Mouse (Mus musculus) thymus, adult 2 months (tissue): Measurements from ENCODE around the gene Terb1. TPM values are rescaled to one million over a fixed set of nuclear protein-coding genes. Genes with fewer than 3 reads are reported as not detected.

Source experiments
- DNase-seq: peaks from one replicate; pipeline ENCODE4 v3.0.0; 2021
- H3K27ac ChIP-seq: fragments of 200-500 bp; 2 replicates; pipeline ENCODE4 v1.5.1; 2012; ENCODE audit warnings: low read length, control low read depth; ENCODE audit not compliant: control insufficient read depth, insufficient read depth
- H3K27me3 ChIP-seq: fragments of 200-500 bp; 2 replicates; pipeline ENCODE4 v1.6.1; 2012; ENCODE audit warnings: mild to moderate bottlenecking, low read length, moderate library complexity, mixed read lengths; ENCODE audit not compliant: control insufficient read depth, insufficient read depth
- H3K36me3 ChIP-seq: fragments of 200-500 bp; 2 replicates; pipeline ENCODE4 v1.6.1; 2012; ENCODE audit warnings: mild to moderate bottlenecking, low read length, moderate library complexity; ENCODE audit not compliant: control insufficient read depth, insufficient read depth
- H3K4me1 ChIP-seq: fragments of 200-500 bp; replicated peaks from 2 replicates; pipeline ENCODE4 v1.6.1; 2012; ENCODE audit warnings: low read length; ENCODE audit not compliant: control insufficient read depth, insufficient read depth
- H3K4me3 ChIP-seq: fragments of 200-500 bp; 2 replicates; pipeline ENCODE4 v1.5.1; 2012; ENCODE audit warnings: mild to moderate bottlenecking, low read length, control low read depth, moderate library complexity; ENCODE audit not compliant: control insufficient read depth, insufficient read depth
- CTCF ChIP-seq: fragments of 200-500 bp; IDR thresholded peaks from 2 replicates; pipeline ENCODE4 v1.5.1; 2012; ENCODE audit warnings: mild to moderate bottlenecking, control low read depth, low read length, moderate library complexity, borderline replicate concordance; ENCODE audit not compliant: control insufficient read depth, poor library complexity, insufficient read depth; ENCODE audit errors: extremely low read depth
- POLR2A ChIP-seq: fragments of 200-500 bp; IDR thresholded peaks from 2 replicates; pipeline ENCODE4 v1.6.1; 2012; ENCODE audit warnings: mild to moderate bottlenecking, low read length, control low read depth, moderate library complexity; ENCODE audit not compliant: control insufficient read depth, poor library complexity, insufficient read depth; ENCODE audit errors: extremely low read depth
- WGBS: fragments of 180-500 bp; shearing (Covaris S2); methylation state at CpG from one replicate; pipeline ENCODE4 v1.1.7; 2018; 5-methylcytosine and 5-hydroxymethylcytosine counted together
- polyA plus RNA-seq: library from polyadenylated mRNA; depleted of rRNA; stranded (reverse); fragments of >200 nt; gene quantifications from 2 replicates; pipeline ENCODE4 v1.2.3, GENCODE M21; 2012

The Terb1 gene
- polyA plus RNA-seq, 1 experiment: 0.03 TPM

GRCm38 (mm10) chr8:104434826-104435354 is 74.8 kb downstream of the Terb1 start:
- Histone ChIP-seq H3K36me3 (peaks cover 59% of the 10 kb centered on the region), H3K4me3 (no peak overlapping the region), H3K27me3 (no peaks in the 10 kb centered on the region), H3K27ac (no peak overlapping the region), H3K4me1 (peaks cover 11% of the 10 kb centered on the region; the same call in 1 of the 2 replicates)
- no peak for TF ChIP-seq POLR2A
- no peak for TF ChIP-seq CTCF
- 95% methylated on average over 18 of the region's 18 CpGs for whole genome bisulfite sequencing
- no peak for DNase-seq

GRCm38 (mm10) chr8:104434275-104434674 is 75.4 kb downstream of the Terb1 start:
- DNase-seq: no peak
- Histone ChIP-seq H3K4me1 (peaks cover 11% of the 10 kb centered on the region; the same call in 1 of the 2 replicates), H3K4me3 (no peak overlapping the region), H3K36me3 (peaks cover 59% of the 10 kb centered on the region), H3K27me3 (no peaks in the 10 kb centered on the region), H3K27ac (no peak overlapping the region)
- TF ChIP-seq CTCF: no peak
- no peak for TF ChIP-seq POLR2A
- WGBS: 85% methylated on average over 4 of the region's 4 CpGs

GRCm38 (mm10) chr8:104433191-104433842 is 76.4 kb downstream of the Terb1 start:
- DNase-seq: no peak
- Histone ChIP-seq H3K4me3 (no peak overlapping the region), H3K27me3 (no peaks in the 10 kb centered on the region), H3K4me1 (peaks cover 11% of the 10 kb centered on the region; the same call in 1 of the 2 replicates), H3K27ac (no peak overlapping the region), H3K36me3 (peaks cover 64% of the 10 kb centered on the region)
- 93% methylated on average over 5 of the region's 5 CpGs for WGBS
- TF ChIP-seq POLR2A (no peak), CTCF (no peak)

- no peaks in the 10 kb centered on the region for H3K27me3 ChIP-seq
- no peak for TF ChIP-seq CTCF
- no peak for TF ChIP-seq POLR2A
- 99% methylated on average over 6 of the region's 6 CpGs for WGBS
- peaks cover 11% of the 10 kb centered on the region; the same call in 1 of the 2 replicates for H3K4me1 ChIP-seq
- no peak overlapping the region for H3K4me3 ChIP-seq
- no peak for DNase-seq
- peaks cover 70% of the 10 kb centered on the region for H3K36me3 ChIP-seq
- H3K27ac ChIP-seq: no peak overlapping the region
Measured at GRCm38 (mm10) chr8:104432656-104433055, 77.1 kb downstream of the Terb1 start.

- no peak for DNase-seq
- H3K27me3 ChIP-seq: no peaks in the 10 kb centered on the region
- no peak overlapping the region for H3K27ac ChIP-seq
- H3K4me3 ChIP-seq: no peak overlapping the region
- H3K4me1 ChIP-seq: peaks cover 4% of the 10 kb centered on the region; the same call in 1 of the 2 replicates
- 95% methylated on average over 7 of the region's 7 CpGs for WGBS
- H3K36me3 ChIP-seq: peaks cover 73% of the 10 kb centered on the region
- TF ChIP-seq CTCF (no peak), POLR2A (no peak)
Measured at GRCm38 (mm10) chr8:104430230-104430629, 79.5 kb downstream of the Terb1 start.

GRCm38 (mm10) chr8:104427703-104428102 is 82.0 kb downstream of the Terb1 start:
- WGBS: 35% methylated on average over 13 of the region's 13 CpGs
- no peak for TF ChIP-seq POLR2A
- no peak for TF ChIP-seq CTCF
- no peak overlapping the region for H3K4me3 ChIP-seq

GRCm38 (mm10) chr8:104422313-104422712 is 87.4 kb downstream of the Terb1 start:
- Histone ChIP-seq H3K4me1 (no peaks in the 10 kb centered on the region), H3K36me3 (peaks cover 87% of the 10 kb centered on the region), H3K27me3 (no peaks in the 10 kb centered on the region), H3K27ac (no peak overlapping the region), H3K4me3 (no peak overlapping the region)
- 97% methylated on average over 6 of the region's 6 CpGs for WGBS
- TF ChIP-seq CTCF (no peak), POLR2A (no peak)
- no peak for DNase-seq

More at GRCm38 (mm10) chr8:104427703-104428102, 82.0 kb downstream of the Terb1 start:
- H3K27ac ChIP-seq: no peak overlapping the region
- DNase-seq: no peak
- no peaks in the 10 kb centered on the region for H3K27me3 ChIP-seq
- H3K4me1 ChIP-seq: no peaks in the 10 kb centered on the region
- H3K36me3 ChIP-seq: peaks cover 87% of the 10 kb centered on the region
